Mouse (Mus musculus): ENCODE data around the gene Olfr435.
"Not testable (repeated sequence)": the region's sequence is repeated elsewhere in the genome, so short reads cannot be mapped to it uniquely, and the experiment has no call there.

Gene Olfr435

DNA sequence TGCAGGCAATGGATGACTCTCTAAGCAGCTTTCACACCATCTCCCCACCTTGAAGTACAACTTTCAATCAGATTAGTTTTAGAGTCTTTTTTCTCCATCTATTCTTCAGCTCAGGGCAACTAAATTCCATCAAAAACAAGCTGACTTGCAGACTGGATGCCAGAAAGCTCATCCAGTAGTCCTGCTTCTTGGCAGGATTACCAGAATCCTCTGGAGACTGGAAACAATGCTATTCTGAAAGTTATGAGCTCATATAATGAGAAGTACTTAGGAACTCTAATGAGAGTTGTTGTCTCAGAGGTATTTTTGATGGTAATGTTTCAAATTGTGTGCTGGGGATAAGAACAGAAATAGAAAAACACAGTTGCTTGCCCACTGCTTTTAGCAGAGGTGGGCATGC lies at the start of gene Olfr435:
Gene Olfr435 (plus strand): TSS at position 366 of the 400 bp plus-strand sequence.
- no peak for DNase-seq (ENCODE audit: low read depth, low spot score)

DNA sequence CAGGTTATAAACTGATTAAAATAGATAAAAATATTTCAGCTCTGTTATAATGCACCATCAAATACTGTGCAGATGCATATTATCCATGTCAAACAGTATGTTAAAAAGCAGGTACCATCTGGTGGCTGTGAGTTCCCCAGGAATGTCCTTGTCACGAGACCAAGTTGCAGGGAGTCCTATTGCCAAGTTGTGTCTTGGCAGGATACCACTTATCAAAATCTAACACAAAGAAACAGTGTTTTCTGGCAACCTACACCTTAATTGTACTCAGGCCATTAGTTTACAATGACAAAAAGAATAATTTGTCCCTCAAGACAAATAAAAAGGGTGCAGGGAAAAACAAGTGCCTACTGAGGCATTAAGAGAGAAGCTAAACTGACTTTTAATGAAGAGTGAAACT lies 37.4 kb upstream of the Olfr435 start:
- no peak for DNase-seq (ENCODE audit: low read depth, low spot score)

DNA sequence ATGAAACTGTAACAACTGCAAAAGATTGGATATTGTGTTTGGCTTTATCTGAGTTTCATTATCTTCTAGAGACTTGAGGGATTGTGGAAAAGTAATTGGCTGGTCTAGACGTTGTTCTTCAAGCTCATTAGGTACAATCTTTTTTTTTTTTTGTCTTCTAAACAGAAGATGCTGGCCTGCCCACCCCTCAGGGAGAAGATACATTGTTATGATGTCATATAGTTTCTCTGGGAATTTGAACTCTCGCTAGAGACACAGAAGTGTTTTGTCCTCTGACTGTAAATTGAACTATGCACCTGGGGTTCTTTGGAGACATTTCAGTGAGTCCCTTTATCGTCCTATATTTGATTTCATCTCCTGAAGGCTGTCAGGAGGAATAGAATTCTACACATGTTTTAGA lies 34.0 kb upstream of the Olfr435 start, which contains the start of gene Olfr437:
Gene Olfr437 (plus strand): TSS at position 301 of the 400 bp plus-strand sequence.
- no peak for DNase-seq (ENCODE audit: low read depth, low spot score)

- no peak for DNase-seq (ENCODE audit: low read depth, low spot score)
Observed at GRCm38 (mm10) chr6:43167246-43167645, 29.7 kb upstream of the Olfr435 start.

DNA sequence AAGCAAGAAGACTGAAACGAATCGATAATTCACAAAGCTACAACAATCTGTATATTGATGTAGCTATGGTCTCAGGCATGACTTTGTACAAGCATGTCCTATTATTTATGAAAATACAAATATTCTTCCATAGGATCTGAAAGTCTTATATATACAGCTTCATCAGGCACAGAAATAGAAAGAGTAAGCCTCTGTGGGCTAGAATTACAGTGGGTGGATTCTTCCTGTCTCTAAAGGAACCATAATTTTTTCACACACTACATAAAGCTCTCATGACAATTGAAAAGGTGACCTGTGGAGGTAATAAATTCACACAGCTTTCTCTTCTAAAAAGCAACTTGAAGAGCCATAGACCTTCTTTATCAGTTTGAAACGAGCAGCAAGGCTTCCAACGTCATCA lies 25.1 kb upstream of the Olfr435 start, which contains the start of gene Olfr13:
Gene Olfr13 (plus strand): TSS at position 301 of the 400 bp plus-strand sequence.
- DNase-seq (ENCODE audit: low read depth, low spot score), result no peak

DNA sequence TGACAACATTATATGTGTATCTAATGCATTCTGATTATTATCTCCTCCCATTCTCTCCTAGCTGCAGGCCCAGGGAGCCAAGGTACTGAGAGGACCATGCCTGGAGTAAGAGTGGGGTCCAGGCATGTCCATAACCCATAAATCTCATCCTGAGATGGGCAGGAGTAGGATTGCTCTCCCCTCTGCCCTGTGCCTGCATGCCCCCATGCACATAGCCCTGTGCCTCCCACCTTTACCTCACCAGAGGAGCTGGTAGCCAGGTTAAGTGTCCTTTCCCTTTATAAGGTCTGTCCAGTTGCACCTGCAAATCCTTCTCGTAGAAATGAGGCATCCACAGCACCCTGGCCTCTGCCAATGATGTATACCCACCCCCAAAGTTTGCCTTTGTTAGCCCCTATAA lies 18.8 kb upstream of the Olfr435 start:
- DNase-seq (ENCODE audit: low read depth, low spot score), result no peak

DNA sequence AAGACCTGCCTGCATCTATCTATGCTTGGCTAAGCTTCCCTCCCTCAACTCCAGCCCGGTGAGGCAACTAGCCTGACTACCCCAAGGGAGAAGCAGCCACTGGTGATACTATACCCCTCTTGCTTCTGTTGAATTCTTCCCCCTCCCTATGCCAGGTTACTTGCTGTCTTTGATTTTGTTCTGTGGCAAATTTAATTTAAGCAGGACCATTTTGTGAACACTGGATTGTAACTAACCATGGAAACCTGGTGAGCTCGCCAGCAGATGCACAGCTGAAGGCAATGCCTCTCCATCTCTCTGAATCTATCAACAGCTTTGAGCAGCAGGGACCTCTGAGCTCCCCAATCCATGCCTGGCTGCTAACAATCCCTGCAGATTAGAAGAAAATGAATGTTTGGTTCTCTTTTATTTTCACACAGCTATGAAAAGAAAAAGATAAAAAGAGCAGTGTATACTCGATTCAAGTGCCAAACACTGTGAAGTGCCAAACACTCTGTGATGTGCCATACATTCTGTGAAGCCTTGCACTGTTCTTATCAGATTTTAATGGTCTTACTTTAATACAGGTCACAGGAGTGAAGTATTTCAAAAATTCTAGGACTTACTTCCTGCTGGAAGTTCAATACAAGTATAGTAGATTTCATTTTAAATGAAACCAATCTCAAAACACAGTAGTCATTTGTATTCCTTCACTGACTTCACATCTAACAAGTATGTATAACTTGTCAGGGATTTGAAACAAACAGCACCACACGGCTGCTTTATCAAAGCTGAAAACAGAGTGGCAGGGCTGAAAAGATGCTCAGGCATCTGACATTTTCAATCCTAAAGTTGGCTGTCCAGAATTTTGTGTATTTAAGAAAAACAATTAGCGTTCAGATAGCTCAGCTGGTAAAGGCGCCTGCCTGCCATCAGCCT lies 18.1 kb upstream of the Olfr435 start:
- DNase-seq (ENCODE audit: low read depth, low spot score), result no peak

DNA sequence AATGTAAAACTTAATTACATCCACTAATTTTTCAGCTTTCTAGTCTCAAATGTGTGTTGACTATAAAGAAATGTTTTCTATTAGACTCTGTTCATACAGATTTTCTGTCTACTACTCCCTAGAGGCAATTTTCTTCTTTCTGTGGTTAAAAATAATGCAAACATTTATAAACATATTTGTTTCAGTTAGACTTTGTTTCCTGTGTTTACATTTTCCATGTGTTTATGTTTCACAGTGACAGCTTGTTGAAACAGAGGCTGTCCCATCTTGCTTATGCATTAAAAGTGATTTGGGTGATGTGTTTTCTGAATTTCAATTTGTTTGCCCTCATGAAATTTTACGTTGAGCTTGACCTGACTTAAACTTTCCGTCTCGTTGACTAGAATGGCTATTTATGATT lies 6.0 kb upstream of the Olfr435 start:
- DNase-seq (ENCODE audit: low read depth, low spot score), result no peak

- DNase-seq (ENCODE audit: low read depth, low spot score), result no peak
Observed at GRCm38 (mm10) chr6:43198094-43198493, 1.1 kb downstream of the Olfr435 start.

DNA sequence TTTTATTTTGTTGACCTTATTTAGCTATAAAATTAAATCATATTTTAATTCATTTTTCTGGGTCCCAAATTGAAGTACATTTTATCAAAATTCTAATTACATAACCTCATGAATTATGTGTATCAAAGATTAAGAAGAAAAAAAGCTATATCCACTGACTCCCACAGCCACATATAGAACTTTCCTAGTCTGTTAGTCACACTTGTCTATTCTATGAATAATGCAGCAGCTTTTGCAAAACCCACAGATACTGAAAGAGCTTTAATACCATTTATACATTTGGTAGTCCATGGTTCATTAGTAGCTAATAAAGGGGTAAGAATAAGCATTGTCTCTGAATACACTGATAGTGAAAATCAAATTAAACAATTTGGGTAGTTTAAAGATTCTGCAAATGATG lies 5.8 kb downstream of the Olfr435 start:
- DNase-seq (ENCODE audit: low read depth, low spot score), result no peak

GRCm38 (mm10) chr6:43205355-43205754 lies 8.4 kb downstream of the Olfr435 start:
- peak; percentile 73 for DNase-seq (ENCODE audit: low read depth, low spot score)

DNA sequence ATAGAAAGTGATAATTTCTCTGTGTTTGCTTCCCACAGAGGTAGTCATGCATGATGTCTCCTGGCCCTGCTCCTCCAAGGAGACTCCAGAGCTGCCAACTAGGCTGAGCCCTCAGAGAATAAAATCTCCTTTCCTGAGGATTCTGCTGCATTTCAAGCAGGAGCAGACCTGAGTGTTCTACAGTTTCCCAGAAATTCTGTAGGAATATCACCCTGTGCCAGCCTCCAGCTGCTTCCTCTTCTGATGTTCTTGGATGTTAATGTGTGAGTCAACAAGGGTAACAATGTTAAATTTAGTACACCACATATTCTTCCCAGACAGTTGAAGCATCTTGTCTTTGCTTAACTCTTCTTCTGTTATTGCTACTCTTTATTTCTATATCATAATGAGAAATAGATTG lies 15.9 kb downstream of the Olfr435 start, which contains the start of gene Olfr434:
Gene Olfr434 (plus strand): TSS at position 149 of the 400 bp plus-strand sequence.
- DNase-seq (ENCODE audit: low read depth, low spot score), result not testable (repeated sequence)

DNA sequence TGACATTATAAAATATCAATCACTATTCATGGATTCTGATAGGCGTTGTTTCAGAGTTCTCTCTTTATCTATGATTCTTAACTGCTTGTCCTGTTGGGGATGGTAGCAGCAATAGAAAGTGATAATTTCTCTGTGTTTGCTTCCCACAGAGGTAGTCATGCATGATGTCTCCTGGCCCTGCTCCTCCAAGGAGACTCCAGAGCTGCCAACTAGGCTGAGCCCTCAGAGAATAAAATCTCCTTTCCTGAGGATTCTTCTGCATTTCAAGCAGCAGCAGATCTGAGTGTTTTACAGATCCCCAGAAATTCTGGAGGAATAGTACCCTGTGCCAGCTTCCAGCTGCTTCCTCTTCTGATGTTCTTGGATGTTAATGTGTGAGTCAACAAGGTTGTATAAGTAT lies 34.3 kb downstream of the Olfr435 start, which contains the start of gene Olfr47:
Gene Olfr47 (plus strand): TSS at position 275 of the 400 bp plus-strand sequence.
- DNase-seq (ENCODE audit: low read depth, low spot score), result not testable (repeated sequence)

DNA sequence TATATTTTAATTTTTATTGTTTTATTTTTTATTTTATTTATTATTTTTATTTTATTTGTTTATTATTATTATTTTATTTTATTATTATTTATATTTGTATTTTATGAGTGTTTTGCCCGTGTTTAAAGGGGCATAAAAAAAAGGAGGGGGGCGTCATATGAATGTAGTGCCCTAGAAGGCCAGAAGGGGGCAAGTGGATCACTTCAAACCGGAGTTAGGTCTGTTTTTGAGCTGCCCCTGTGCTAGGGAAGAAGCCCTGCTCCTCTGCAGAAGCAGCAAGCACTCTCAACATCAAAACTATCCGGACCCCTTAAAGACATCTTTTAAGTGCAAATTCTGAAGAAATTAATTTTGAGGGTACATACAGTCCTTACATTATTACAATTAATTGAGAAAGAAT lies 45.1 kb downstream of the Olfr435 start:
- DNase-seq (ENCODE audit: low read depth, low spot score), result peak; percentile 37

DNA sequence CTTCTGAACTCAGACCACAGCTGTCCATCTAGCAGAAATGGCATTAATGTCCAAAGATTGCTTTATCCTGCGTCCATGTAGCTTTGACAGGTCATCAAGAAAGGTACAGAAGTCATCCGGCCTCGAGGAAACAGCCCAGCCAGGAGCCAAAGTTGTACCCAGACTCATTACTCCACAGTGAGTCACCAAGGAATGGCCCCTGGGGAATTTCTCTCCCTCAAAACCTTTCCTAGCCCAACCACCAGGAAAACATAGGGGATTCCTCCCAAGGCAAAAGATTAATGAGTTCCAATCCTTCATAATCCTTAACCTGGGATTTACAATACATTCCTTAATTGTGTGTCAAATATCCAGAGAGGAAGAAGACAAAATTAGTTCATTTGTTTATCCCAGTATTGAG lies 50.5 kb downstream of the Olfr435 start:
- no peak for DNase-seq (ENCODE audit: low read depth, low spot score)

GRCm38 (mm10) chr6:43252994-43253393 lies 56.0 kb downstream of the Olfr435 start:
- no peak for DNase-seq (ENCODE audit: low read depth, low spot score)

Data from ZHBTc4 (cell line).